Mouse (Mus musculus) left cerebral cortex, adult 2 months (tissue): ENCODE data around the gene Klf6. TPM values are rescaled to one million over a fixed set of nuclear protein-coding genes. Genes with fewer than 3 reads are reported as not detected.
A peak's percentile ranks its signal among the peaks of the same experiment; 100 is the strongest.

Experiments used
- DNase-seq, 2 experiments: peaks; one replicate each; pipeline ENCODE4 v3.0.0; 2021 to 2022; ENCODE audit warnings: low spot score in 2 of 2, mixed read lengths in 1 of 2; ENCODE audit errors: extremely low spot score in 1 of 2
- H3K27ac ChIP-seq: fragments of 200-600 bp; 2 replicates; pipeline ENCODE4 v1.8.1; 2022
- H3K4me3 ChIP-seq: fragments of 200-600 bp; 2 replicates; pipeline ENCODE4 v1.8.1; 2022
- CTCF ChIP-seq: fragments of 200-600 bp; IDR thresholded peaks from 2 replicates; pipeline ENCODE4 v1.8.1; 2022; ENCODE audit warnings: antibody characterized with exemption, mild to moderate bottlenecking, moderate library complexity
- intact Hi-C: fragments of 180-260 bp; cut with DNase I; formaldehyde crosslinking; loops from one replicate; pipeline ENCODE4 v1.15.1; 2025
- total RNA-seq, 2 experiments: library from RNA; stranded (reverse); gene quantifications; 2 replicates each; pipeline ENCODE4 v1.2.3; 2021

Klf6 gene
- total RNA-seq, 2 experiments from 2014 or later: 49.0 to 55.1 TPM

- DNase-seq: no peak
- no peak for TF ChIP-seq CTCF
- Histone ChIP-seq H3K4me3 (no peak overlapping the region), H3K27ac (no peak overlapping the region)
- intact Hi-C loops: no loop called here
Observed at GRCm38 (mm10) chr13:5842911-5843310, 18.4 kb upstream of the Klf6 start.

GRCm38 (mm10) chr13:5843829-5844228 is 17.5 kb upstream of the Klf6 start:
- intact Hi-C loops: no loop called here
- TF ChIP-seq CTCF: no peak
- DNase-seq: no peak
- Histone ChIP-seq H3K27ac (no peak overlapping the region), H3K4me3 (no peak overlapping the region)

GRCm38 (mm10) chr13:5844338-5844737 is 16.9 kb upstream of the Klf6 start:
- no peak for TF ChIP-seq CTCF
- no peak for DNase-seq
- intact Hi-C loops: no loop called here
- H3K4me3 ChIP-seq: no peak overlapping the region
- no peak overlapping the region for H3K27ac ChIP-seq

GRCm38 (mm10) chr13:5845161-5845590 is 16.1 kb upstream of the Klf6 start:
- H3K27ac ChIP-seq: no peak overlapping the region; the same call in 1 of the 2 replicates
- H3K4me3 ChIP-seq: no peak overlapping the region
- no peak for TF ChIP-seq CTCF
- DNase-seq: no peak
- intact Hi-C loops: no loop called here

GRCm38 (mm10) chr13:5845605-5846004 is 15.7 kb upstream of the Klf6 start:
- no peak overlapping the region; the same call in 1 of the 2 replicates for H3K27ac ChIP-seq
- intact Hi-C loops: no loop called here
- H3K4me3 ChIP-seq: no peak overlapping the region
- no peak for DNase-seq
- no peak for TF ChIP-seq CTCF

GRCm38 (mm10) chr13:5846860-5847259 is 14.4 kb upstream of the Klf6 start:
- TF ChIP-seq CTCF: no peak
- H3K27ac ChIP-seq: no peak overlapping the region
- intact Hi-C loops: no loop called here
- no peak overlapping the region for H3K4me3 ChIP-seq
- DNase-seq: no peak

- no peak for TF ChIP-seq CTCF
- intact Hi-C loops: no loop called here
- H3K27ac ChIP-seq: no peak overlapping the region
- no peak overlapping the region for H3K4me3 ChIP-seq
- DNase-seq: no peak
Observed at GRCm38 (mm10) chr13:5847736-5848135, 13.5 kb upstream of the Klf6 start.

GRCm38 (mm10) chr13:5860651-5861156 is 578 bp upstream of the Klf6 start:
- H3K27ac ChIP-seq: peak overlapping the region; percentile 100
- intact Hi-C loops: loop anchor here (1.0 to 5.0 kb wide), 8 partner anchors 332 to 1198 kb away; partner anchors contain the start of gene Pitrm1
- DNase-seq: peak in 1 of 2 experiments; percentile 54
- peak overlapping the region; percentile 69 for H3K4me3 ChIP-seq
- peak; percentile 49 for TF ChIP-seq CTCF

- intact Hi-C loops: loop anchor here (5.0 kb wide), 6 partner anchors 330 to 1090 kb away; partner anchors contain the start of gene Pitrm1
- DNase-seq: peak in 1 of 2 experiments; percentile 42
- peak overlapping the region; percentile 63 for H3K4me3 ChIP-seq
- H3K27ac ChIP-seq: peak overlapping the region; percentile 89
- TF ChIP-seq CTCF: no peak
Observed at GRCm38 (mm10) chr13:5862003-5862625, 832 bp downstream of the Klf6 start.

- peak in 1 of 2 experiments; percentile 21 for DNase-seq
- Histone ChIP-seq H3K27ac (peak overlapping the region; percentile 89), H3K4me3 (peak overlapping the region; percentile 63)
- intact Hi-C loops: loop anchor here (5.0 kb wide), 6 partner anchors 329 to 1091 kb away; partner anchors contain the start of gene Pitrm1
- no peak for TF ChIP-seq CTCF
Observed at GRCm38 (mm10) chr13:5862626-5863407, 1.5 kb downstream of the Klf6 start.

- TF ChIP-seq CTCF: no peak
- DNase-seq: peak in 1 of 2 experiments; percentile 37
- intact Hi-C loops: loop anchor here (5.0 kb wide), 6 partner anchors 329 to 1091 kb away; partner anchors contain the start of gene Pitrm1
- H3K27ac ChIP-seq: peak overlapping the region; percentile 89
- H3K4me3 ChIP-seq: peak overlapping the region; percentile 63
Observed at GRCm38 (mm10) chr13:5863408-5863891, 2.2 kb downstream of the Klf6 start.
